Mouse (Mus musculus): ENCODE data around the gene Tbcc. TPM values are rescaled to one million over a fixed set of nuclear protein-coding genes. Genes with fewer than 3 reads are reported as not detected.

The Tbcc gene
- polyA plus RNA-seq, 1 experiment from 2014 or later: 55.0 TPM

DNA sequence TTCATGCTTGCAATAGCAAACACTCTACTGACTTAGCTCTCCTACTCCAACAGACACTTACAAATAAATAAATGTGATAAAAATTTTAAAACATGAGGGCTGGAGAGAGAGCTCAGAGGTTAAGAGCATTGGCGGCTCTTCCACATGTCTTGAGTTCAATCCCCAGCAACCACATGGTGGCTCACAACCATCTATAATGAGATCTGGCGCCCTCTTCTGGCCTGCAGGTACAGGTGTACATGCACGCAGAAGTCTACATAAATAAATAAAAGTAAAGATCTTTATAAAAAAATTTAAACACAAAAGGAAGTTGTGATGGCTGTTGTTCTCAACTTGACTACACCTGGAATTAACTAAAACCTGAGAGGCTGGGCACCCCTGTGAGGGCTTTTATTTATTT lies 14.9 kb upstream of the Tbcc start:
- whole genome bisulfite sequencing: 79% methylated on average over 3 of the region's 3 CpGs
- no peaks in the 10 kb centered on the region for H3K36me3 ChIP-seq (ENCODE audit: control insufficient read depth, insufficient read depth, low read length)
- ATAC-seq (ENCODE audit: low read depth) (no peak), DNase-seq (ENCODE audit: low spot score) (no peak)
- H3K4me2 ChIP-seq (ENCODE audit: low read depth, low read length): no peak overlapping the region
- H3K4me3 ChIP-seq (ENCODE audit: low read depth, low read length): no peak overlapping the region
- no peak overlapping the region for H3K27ac ChIP-seq (replicated peaks; ENCODE audit: low read depth, low read length)
- H3K9me3 ChIP-seq (ENCODE audit: control insufficient read depth, low read length): no peaks in the 10 kb centered on the region
- H3K9ac ChIP-seq (ENCODE audit: low read depth, low read length): no peak overlapping the region
- no peaks in the 10 kb centered on the region for H3K27me3 ChIP-seq (replicated peaks; ENCODE audit: control insufficient read depth, insufficient read depth, low read length)
- H3K4me1 ChIP-seq (ENCODE audit: control insufficient read depth, insufficient read depth, low read length): no peaks in the 10 kb centered on the region

DNA sequence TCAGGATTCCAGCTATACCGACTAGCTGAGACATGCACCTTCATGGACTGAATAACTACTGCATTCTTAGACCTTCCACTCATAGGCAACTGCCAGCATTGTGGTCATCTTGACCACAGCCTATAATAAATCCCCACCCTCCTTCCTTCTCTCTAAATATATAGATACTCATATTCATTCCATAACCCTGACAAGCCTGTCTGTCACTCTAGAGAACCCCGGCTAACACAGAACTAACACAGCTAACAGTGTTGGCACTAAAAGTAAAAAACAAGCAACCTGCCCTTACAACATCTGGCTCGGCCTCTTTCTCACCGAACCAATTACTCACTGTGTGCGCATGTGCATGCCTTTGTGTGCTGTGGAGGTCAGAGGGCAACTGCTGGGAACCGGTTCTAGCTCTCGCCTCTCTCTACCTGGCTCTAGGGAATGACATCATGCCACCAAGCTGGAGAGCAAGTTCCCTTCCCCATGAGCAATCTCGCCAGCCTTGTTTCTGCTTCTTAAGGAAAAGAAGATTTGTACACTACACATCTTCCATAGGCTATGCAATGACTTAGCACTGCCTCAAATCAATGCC lies 14.0 kb upstream of the Tbcc start:
- Histone ChIP-seq H3K4me2 (ENCODE audit: low read depth, low read length) (no peak overlapping the region), H3K9me3 (ENCODE audit: control insufficient read depth, low read length) (no peaks in the 10 kb centered on the region), H3K36me3 (ENCODE audit: control insufficient read depth, insufficient read depth, low read length) (no peaks in the 10 kb centered on the region), H3K4me3 (ENCODE audit: low read depth, low read length) (no peak overlapping the region), H3K27ac (replicated peaks; ENCODE audit: low read depth, low read length) (no peak overlapping the region), H3K27me3 (replicated peaks; ENCODE audit: control insufficient read depth, insufficient read depth, low read length) (no peaks in the 10 kb centered on the region), H3K9ac (ENCODE audit: low read depth, low read length) (no peak overlapping the region), H3K4me1 (ENCODE audit: control insufficient read depth, insufficient read depth, low read length) (no peaks in the 10 kb centered on the region)
- DNase-seq (ENCODE audit: low spot score) (no peak), ATAC-seq (ENCODE audit: low read depth) (no peak)
- 41% methylated on average over 8 of the region's 8 CpGs for WGBS

DNA sequence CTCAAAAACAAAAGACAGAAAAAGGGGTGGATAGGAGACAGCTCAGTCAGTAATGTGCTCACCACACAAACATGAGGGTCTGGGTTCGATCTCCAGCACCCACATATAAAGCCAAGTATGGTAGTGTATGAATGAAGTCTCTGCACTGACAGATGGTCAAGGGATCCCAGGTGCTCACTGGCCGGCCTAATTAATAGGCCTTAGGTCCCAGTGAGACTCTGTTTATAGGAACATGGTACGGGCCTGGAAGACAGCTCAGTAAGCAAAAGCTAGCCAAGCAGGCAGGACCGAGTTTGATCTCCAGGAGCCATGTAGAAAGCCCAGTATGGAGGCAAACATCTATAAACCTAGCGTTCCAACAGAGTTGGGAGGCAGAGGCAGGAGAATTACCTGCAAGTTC lies 13.4 kb upstream of the Tbcc start:
- WGBS: 92% methylated on average over 5 of the region's 5 CpGs
- H3K4me3 ChIP-seq (ENCODE audit: low read depth, low read length): no peak overlapping the region
- no peak for ATAC-seq (ENCODE audit: low read depth)
- no peaks in the 10 kb centered on the region for H3K36me3 ChIP-seq (ENCODE audit: control insufficient read depth, insufficient read depth, low read length)
- H3K4me2 ChIP-seq (ENCODE audit: low read depth, low read length): no peak overlapping the region
- H3K27me3 ChIP-seq (replicated peaks; ENCODE audit: control insufficient read depth, insufficient read depth, low read length): no peaks in the 10 kb centered on the region
- H3K27ac ChIP-seq (replicated peaks; ENCODE audit: low read depth, low read length): no peak overlapping the region
- no peak for DNase-seq (ENCODE audit: low spot score)
- no peak overlapping the region for H3K9ac ChIP-seq (ENCODE audit: low read depth, low read length)
- H3K4me1 ChIP-seq (ENCODE audit: control insufficient read depth, insufficient read depth, low read length): no peaks in the 10 kb centered on the region
- H3K9me3 ChIP-seq (ENCODE audit: control insufficient read depth, low read length): no peaks in the 10 kb centered on the region

DNA sequence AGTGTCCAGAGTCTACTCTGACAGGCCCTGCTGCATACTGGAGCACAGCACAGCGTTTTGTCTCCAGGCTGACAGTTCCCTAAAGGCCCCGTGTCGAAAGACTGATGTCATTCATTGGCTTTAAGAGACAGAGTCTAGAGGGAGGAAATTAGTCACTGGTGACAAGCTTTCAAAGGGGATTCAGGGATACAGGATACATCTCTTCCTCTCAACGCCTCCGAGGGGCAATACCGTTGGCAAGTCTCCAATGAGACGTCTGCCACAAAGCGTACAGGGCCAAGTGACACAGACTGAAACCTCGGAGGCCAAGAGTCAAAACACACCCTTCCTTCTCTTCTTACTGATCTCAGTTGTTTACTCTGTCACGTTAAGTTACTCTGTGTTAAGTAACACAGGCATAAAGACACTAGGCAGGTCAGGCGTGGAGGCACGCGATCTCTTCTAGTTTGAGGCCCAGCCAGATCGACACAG lies 10.6 kb upstream of the Tbcc start:
- 25% methylated on average over 14 of the region's 14 CpGs for WGBS
- DNase-seq (ENCODE audit: low spot score): peak; percentile 78

DNA sequence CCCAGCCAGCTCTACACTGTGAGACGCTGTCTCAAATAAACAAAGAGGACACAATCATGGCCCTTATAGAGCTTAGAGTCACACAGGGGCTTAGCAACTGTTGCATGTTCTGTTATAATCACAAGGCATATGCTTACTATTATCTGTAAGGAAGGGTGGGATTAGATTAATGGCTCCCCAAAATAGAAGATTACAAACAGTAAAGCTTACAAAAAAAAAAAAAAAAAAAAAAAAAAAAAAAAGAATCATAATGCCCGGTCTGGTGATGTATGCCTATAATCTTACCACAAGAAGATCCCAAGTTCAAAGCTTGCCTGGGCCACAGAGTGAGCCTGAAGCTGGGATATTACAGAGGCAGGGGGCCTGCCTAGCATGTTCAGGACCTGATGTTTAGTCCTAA lies 10.2 kb upstream of the Tbcc start:
- H3K4me1 ChIP-seq (ENCODE audit: control insufficient read depth, insufficient read depth, low read length): no peaks in the 10 kb centered on the region
- no peaks in the 10 kb centered on the region for H3K9me3 ChIP-seq (ENCODE audit: control insufficient read depth, low read length)
- H3K4me3 ChIP-seq (ENCODE audit: low read depth, low read length): no peak overlapping the region
- DNase-seq (ENCODE audit: low spot score) (no peak), ATAC-seq (ENCODE audit: low read depth) (no peak)
- H3K9ac ChIP-seq (ENCODE audit: low read depth, low read length): no peak overlapping the region
- H3K36me3 ChIP-seq (ENCODE audit: control insufficient read depth, insufficient read depth, low read length): no peaks in the 10 kb centered on the region
- H3K27me3 ChIP-seq (replicated peaks; ENCODE audit: control insufficient read depth, insufficient read depth, low read length): no peaks in the 10 kb centered on the region
- no peak overlapping the region for H3K4me2 ChIP-seq (ENCODE audit: low read depth, low read length)
- 66% methylated on average over 2 of the region's 2 CpGs for WGBS
- H3K27ac ChIP-seq (replicated peaks; ENCODE audit: low read depth, low read length): no peak overlapping the region

More for the DNA sequence above, 10.6 kb upstream of the Tbcc start:
- Histone ChIP-seq H3K27ac (replicated peaks; ENCODE audit: low read depth, low read length) (no peak overlapping the region), H3K27me3 (replicated peaks; ENCODE audit: control insufficient read depth, insufficient read depth, low read length) (no peaks in the 10 kb centered on the region), H3K9me3 (ENCODE audit: control insufficient read depth, low read length) (no peaks in the 10 kb centered on the region), H3K36me3 (ENCODE audit: control insufficient read depth, insufficient read depth, low read length) (no peaks in the 10 kb centered on the region), H3K4me1 (ENCODE audit: control insufficient read depth, insufficient read depth, low read length) (no peaks in the 10 kb centered on the region), H3K4me2 (ENCODE audit: low read depth, low read length) (no peak overlapping the region), H3K4me3 (ENCODE audit: low read depth, low read length) (no peak overlapping the region), H3K9ac (ENCODE audit: low read depth, low read length) (no peak overlapping the region)
- peak; percentile 47 for ATAC-seq (ENCODE audit: low read depth)

DNA sequence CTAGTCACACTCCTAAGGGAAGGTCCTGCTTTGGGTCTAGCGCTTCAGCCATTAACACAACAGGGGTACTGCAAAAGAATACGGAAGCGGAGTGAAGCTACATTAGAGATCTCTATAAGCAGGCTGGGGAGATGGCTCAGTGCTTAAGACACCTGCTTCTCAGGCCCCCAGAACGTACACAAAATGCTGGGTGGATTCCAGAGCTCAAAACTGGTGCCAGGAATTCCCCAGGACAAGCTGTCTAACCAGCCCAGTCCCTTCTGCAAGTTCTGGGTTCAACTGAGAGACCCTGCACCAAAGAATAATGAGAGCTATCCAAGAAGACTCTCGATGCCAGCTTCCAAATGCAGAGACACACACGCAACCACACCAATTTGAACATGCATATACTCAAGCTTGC lies 8.8 kb upstream of the Tbcc start:
- no peak for ATAC-seq (ENCODE audit: low read depth)
- no peak overlapping the region for H3K27ac ChIP-seq (replicated peaks; ENCODE audit: low read depth, low read length)
- DNase-seq (ENCODE audit: low spot score): no peak
- no peaks in the 10 kb centered on the region for H3K36me3 ChIP-seq (ENCODE audit: control insufficient read depth, insufficient read depth, low read length)
- 83% methylated on average over 6 of the region's 6 CpGs for WGBS
- H3K4me1 ChIP-seq (ENCODE audit: control insufficient read depth, insufficient read depth, low read length): no peaks in the 10 kb centered on the region
- H3K4me2 ChIP-seq (ENCODE audit: low read depth, low read length): no peak overlapping the region
- H3K4me3 ChIP-seq (ENCODE audit: low read depth, low read length): no peak overlapping the region
- no peak overlapping the region for H3K9ac ChIP-seq (ENCODE audit: low read depth, low read length)
- H3K27me3 ChIP-seq (replicated peaks; ENCODE audit: control insufficient read depth, insufficient read depth, low read length): no peaks in the 10 kb centered on the region
- no peaks in the 10 kb centered on the region for H3K9me3 ChIP-seq (ENCODE audit: control insufficient read depth, low read length)

DNA sequence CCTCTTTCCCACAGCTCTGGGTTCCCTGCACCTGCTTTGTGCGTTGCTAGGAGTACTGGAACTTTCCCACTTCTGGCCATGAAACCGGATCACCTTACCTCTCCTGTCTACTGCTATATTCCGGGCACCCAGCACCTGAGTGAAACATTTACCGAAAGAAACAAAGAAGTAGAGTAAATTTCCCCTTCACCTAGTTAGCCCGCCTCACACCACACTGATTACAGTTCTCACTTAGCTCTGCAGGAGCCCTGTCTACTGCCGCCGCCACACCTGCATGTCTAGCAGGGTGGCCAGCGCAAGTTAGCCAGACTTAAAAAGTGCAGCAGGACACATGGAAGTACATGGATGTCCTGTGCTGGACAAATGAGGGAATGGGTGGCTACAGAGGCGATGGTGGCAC lies 7.4 kb upstream of the Tbcc start:
- no peak overlapping the region for H3K4me3 ChIP-seq (ENCODE audit: low read depth, low read length)
- H3K4me2 ChIP-seq (ENCODE audit: low read depth, low read length): no peak overlapping the region
- WGBS: 89% methylated on average over 9 of the region's 9 CpGs
- no peaks in the 10 kb centered on the region for H3K4me1 ChIP-seq (ENCODE audit: control insufficient read depth, insufficient read depth, low read length)
- H3K27ac ChIP-seq (replicated peaks; ENCODE audit: low read depth, low read length): no peak overlapping the region
- no peak overlapping the region for H3K9ac ChIP-seq (ENCODE audit: low read depth, low read length)
- H3K36me3 ChIP-seq (ENCODE audit: control insufficient read depth, insufficient read depth, low read length): no peaks in the 10 kb centered on the region
- DNase-seq (ENCODE audit: low spot score): no peak
- H3K9me3 ChIP-seq (ENCODE audit: control insufficient read depth, low read length): no peaks in the 10 kb centered on the region
- ATAC-seq (ENCODE audit: low read depth): no peak; the same call in 1 of the 2 replicates
- no peaks in the 10 kb centered on the region for H3K27me3 ChIP-seq (replicated peaks; ENCODE audit: control insufficient read depth, insufficient read depth, low read length)

DNA sequence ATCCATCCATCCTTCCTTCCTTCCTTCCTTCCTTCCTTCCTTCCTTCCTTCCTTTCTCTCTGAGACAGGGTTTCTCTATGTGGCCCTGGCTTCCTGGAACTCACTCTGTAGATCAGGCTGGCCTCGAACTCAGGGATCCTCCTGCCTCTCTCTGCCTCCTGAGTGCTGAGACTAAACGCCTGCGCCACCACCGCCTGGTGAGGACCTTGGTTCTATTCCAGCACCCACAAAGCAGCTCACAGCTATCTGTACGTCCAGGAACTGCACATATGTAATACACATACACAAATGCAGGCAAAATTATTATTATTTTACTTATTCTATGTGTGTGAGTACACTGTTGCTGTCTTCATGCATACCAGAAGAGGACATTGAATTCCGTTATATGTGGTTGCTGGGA lies 5.7 kb upstream of the Tbcc start:
- H3K9ac ChIP-seq (ENCODE audit: low read depth, low read length): no peak overlapping the region
- H3K4me1 ChIP-seq (ENCODE audit: control insufficient read depth, insufficient read depth, low read length): no peaks in the 10 kb centered on the region
- DNase-seq (ENCODE audit: low spot score): no peak
- 91% methylated on average over 6 of the region's 6 CpGs for WGBS
- no peaks in the 10 kb centered on the region for H3K27me3 ChIP-seq (replicated peaks; ENCODE audit: control insufficient read depth, insufficient read depth, low read length)
- H3K36me3 ChIP-seq (ENCODE audit: control insufficient read depth, insufficient read depth, low read length): no peaks in the 10 kb centered on the region
- H3K9me3 ChIP-seq (ENCODE audit: control insufficient read depth, low read length): no peaks in the 10 kb centered on the region
- no peak overlapping the region for H3K4me3 ChIP-seq (ENCODE audit: low read depth, low read length)
- H3K27ac ChIP-seq (replicated peaks; ENCODE audit: low read depth, low read length): no peak overlapping the region
- no peak for ATAC-seq (ENCODE audit: low read depth)
- H3K4me2 ChIP-seq (ENCODE audit: low read depth, low read length): no peak overlapping the region

DNA sequence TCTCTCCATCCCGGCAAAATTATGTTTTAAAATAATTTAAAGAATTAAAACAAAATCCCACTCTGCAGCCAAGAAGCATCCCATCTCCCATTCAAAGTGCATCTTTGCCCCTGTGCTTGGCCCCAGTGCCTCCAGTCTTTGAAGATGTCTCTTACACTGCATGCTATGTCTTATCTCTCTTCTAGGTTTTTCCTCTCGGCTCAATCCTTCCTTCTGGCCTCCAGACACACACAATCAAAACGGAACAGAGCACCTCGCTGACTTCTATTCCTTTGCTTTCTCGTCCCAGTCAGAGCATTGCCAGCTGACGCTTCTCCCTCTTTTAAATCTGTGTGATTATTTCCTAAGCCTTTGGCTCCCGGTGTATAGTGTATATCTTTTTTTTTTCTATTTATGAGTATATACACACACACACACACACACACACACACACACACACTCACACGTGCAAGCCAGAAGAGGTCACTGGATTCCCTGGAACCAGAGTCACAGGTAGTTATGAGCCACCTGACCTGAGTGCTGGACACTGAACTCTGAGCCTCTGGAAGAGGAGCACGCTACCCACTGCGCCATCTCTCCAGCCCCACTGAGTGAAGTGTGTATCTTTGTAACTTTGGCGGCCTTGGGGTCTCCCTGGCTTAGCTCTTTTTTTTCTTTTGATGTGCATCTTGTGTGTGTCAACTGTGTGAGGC lies 5.1 kb upstream of the Tbcc start:
- H3K4me2 ChIP-seq (ENCODE audit: low read depth, low read length): no peak overlapping the region
- H3K36me3 ChIP-seq (ENCODE audit: control insufficient read depth, insufficient read depth, low read length): no peaks in the 10 kb centered on the region
- H3K9ac ChIP-seq (ENCODE audit: low read depth, low read length): no peak overlapping the region
- no peaks in the 10 kb centered on the region for H3K27me3 ChIP-seq (replicated peaks; ENCODE audit: control insufficient read depth, insufficient read depth, low read length)
- no peak overlapping the region for H3K4me3 ChIP-seq (ENCODE audit: low read depth, low read length)
- no peaks in the 10 kb centered on the region for H3K9me3 ChIP-seq (ENCODE audit: control insufficient read depth, low read length)
- no peaks in the 10 kb centered on the region for H3K4me1 ChIP-seq (ENCODE audit: control insufficient read depth, insufficient read depth, low read length)
- ATAC-seq (ENCODE audit: low read depth) (no peak), DNase-seq (ENCODE audit: low spot score) (no peak)
- H3K27ac ChIP-seq (replicated peaks; ENCODE audit: low read depth, low read length): no peak overlapping the region
- WGBS: 74% methylated on average over 11 of the region's 11 CpGs
